Mouse (Mus musculus) neural tube, embryonic 13.5 days (tissue): ENCODE measurements around the gene Scd4. TPM values are rescaled to one million over a fixed set of nuclear protein-coding genes. Genes with fewer than 3 reads are reported as not detected.
"Not testable (repeated sequence)": the region's sequence is repeated elsewhere in the genome, so short reads cannot be mapped to it uniquely, and the experiment has no call there.

Source experiments
- ATAC-seq: fragments of 200-750 bp; cut with Nextera tagmentation; 2 replicates; pipeline ENCODE4 v1.8.0; 2017; ENCODE audit warnings: low read depth, mild to moderate bottlenecking, moderate TSS enrichment, moderate library complexity
- H3K27ac ChIP-seq: fragments of 300-500 bp; sonication (generic); replicated peaks from 2 replicates; pipeline ENCODE4 v1.5.1; 2015; ENCODE audit warnings: moderate library complexity, mild to moderate bottlenecking, inconsistent platforms
- H3K27me3 ChIP-seq: fragments of 300-500 bp; sonication (generic); 2 replicates; pipeline ENCODE4 v1.6.1; 2015; ENCODE audit warnings: mild to moderate bottlenecking, inconsistent platforms
- H3K36me3 ChIP-seq: fragments of 300-500 bp; sonication (generic); 2 replicates; pipeline ENCODE4 v1.6.1; 2015; ENCODE audit warnings: mild to moderate bottlenecking, inconsistent platforms
- H3K4me1 ChIP-seq: fragments of 300-500 bp; sonication (generic); replicated peaks from 2 replicates; pipeline ENCODE4 v1.6.1; 2015; ENCODE audit warnings: inconsistent platforms
- H3K4me2 ChIP-seq: fragments of 300-500 bp; sonication (generic); 2 replicates; pipeline ENCODE4 v1.6.1; 2015; ENCODE audit warnings: inconsistent platforms, mild to moderate bottlenecking, moderate library complexity
- H3K4me3 ChIP-seq: fragments of 300-500 bp; sonication (generic); 2 replicates; pipeline ENCODE4 v1.5.1; 2015; ENCODE audit warnings: mild to moderate bottlenecking, inconsistent platforms
- H3K9ac ChIP-seq: fragments of 300-500 bp; sonication (generic); 2 replicates; pipeline ENCODE4 v1.6.1; 2015; ENCODE audit warnings: moderate library complexity, mild to moderate bottlenecking, inconsistent platforms
- H3K9me3 ChIP-seq: fragments of 300-500 bp; sonication (generic); 2 replicates; pipeline ENCODE4 v1.6.1; 2016; ENCODE audit warnings: inconsistent platforms
- WGBS: fragments of 180-500 bp; shearing (Covaris S2); methylation state at CpG from one replicate; pipeline ENCODE4 v1.1.7; 2015; 5-methylcytosine and 5-hydroxymethylcytosine counted together
- polyA plus RNA-seq: library from polyadenylated mRNA; unstranded; fragments of >200 nt; fragmentation: Nextera tagmentation; extraction: Ambion mirVana; gene quantifications from 2 replicates; pipeline ENCODE4 v1.2.1, GENCODE M21; 2015

Scd4 gene
- polyA plus RNA-seq, 1 experiment from 2014 or later: 0.06 TPM

- ATAC-seq, H3K9me3 ChIP-seq, H3K9ac ChIP-seq, H3K27me3 ChIP-seq, H3K27ac ChIP-seq, H3K4me2 ChIP-seq, H3K4me3 ChIP-seq: not testable (repeated sequence)
- Histone ChIP-seq H3K4me1 (peaks cover 63% of the 10 kb centered on the region), H3K36me3 (peaks cover 40% of the 10 kb centered on the region)
- 78% methylated on average over 1 of the region's 1 CpGs for WGBS
Measured at GRCm38 (mm10) chr19:44310155-44310575, 22.7 kb upstream of the Scd4 start.

- Histone ChIP-seq H3K36me3 (peaks cover 33% of the 10 kb centered on the region), H3K27ac (peak overlapping the region; percentile 71; the same call in 1 of the 2 replicates), H3K9me3 (no peaks in the 10 kb centered on the region), H3K4me2 (peak overlapping the region; percentile 13; the same call in 1 of the 2 replicates), H3K4me1 (peaks cover 60% of the 10 kb centered on the region), H3K4me3 (no peak overlapping the region), H3K9ac (0 out of 2 replicates have a peak overlapping the region, but pooled peaks have one; percentile 8), H3K27me3 (no peaks in the 10 kb centered on the region)
- WGBS: 18% methylated on average over 5 of the region's 5 CpGs
- no peak for ATAC-seq
Measured at GRCm38 (mm10) chr19:44310814-44311213, 22.1 kb upstream of the Scd4 start.

- peaks cover 53% of the 10 kb centered on the region for H3K4me1 ChIP-seq
- H3K9ac ChIP-seq: 0 out of 2 replicates have a peak overlapping the region, but pooled peaks have one; percentile 8
- H3K4me3 ChIP-seq: no peak overlapping the region
- ATAC-seq: peak; percentile 52; the same call in 1 of the 2 replicates
- H3K4me2 ChIP-seq: peak overlapping the region; percentile 13; the same call in 1 of the 2 replicates
- no peaks in the 10 kb centered on the region for H3K27me3 ChIP-seq
- peak overlapping the region; percentile 71 for H3K27ac ChIP-seq
- no peaks in the 10 kb centered on the region for H3K9me3 ChIP-seq
- H3K36me3 ChIP-seq: peaks cover 27% of the 10 kb centered on the region
- WGBS: 18% methylated on average over 8 of the region's 8 CpGs
Measured at GRCm38 (mm10) chr19:44311306-44312006, 21.4 kb upstream of the Scd4 start.

DNA sequence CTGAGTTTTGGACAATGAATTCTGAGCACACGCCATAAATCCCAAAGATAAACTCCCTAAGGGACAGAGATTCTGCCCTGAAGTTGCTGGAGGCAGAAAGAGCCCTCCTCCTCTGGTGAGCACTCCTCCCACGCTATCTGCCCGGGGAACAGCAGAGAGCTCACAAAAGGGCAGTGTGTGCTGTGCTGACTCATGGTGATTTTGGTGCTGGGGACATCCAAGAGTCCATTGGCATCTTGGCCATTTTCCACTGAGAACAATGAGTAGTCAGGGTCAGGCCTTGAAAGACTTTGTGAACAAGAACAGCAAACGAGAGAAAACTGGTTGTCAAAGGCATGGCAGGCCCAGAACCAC, 20.9 kb upstream of the Scd4 start:
- H3K4me2 ChIP-seq: no peak overlapping the region
- ATAC-seq: peak; percentile 60; the same call in 1 of the 2 replicates
- no peaks in the 10 kb centered on the region for H3K9me3 ChIP-seq
- peaks cover 22% of the 10 kb centered on the region for H3K36me3 ChIP-seq
- H3K27me3 ChIP-seq: no peaks in the 10 kb centered on the region
- H3K27ac ChIP-seq: peak overlapping the region; percentile 71
- H3K9ac ChIP-seq: no peak overlapping the region
- H3K4me3 ChIP-seq: no peak overlapping the region
- H3K4me1 ChIP-seq: peaks cover 49% of the 10 kb centered on the region
- WGBS: 11% methylated on average over 4 of the region's 4 CpGs

GRCm38 (mm10) chr19:44313066-44313465, 19.8 kb upstream of the Scd4 start:
- peaks cover 11% of the 10 kb centered on the region for H3K36me3 ChIP-seq
- no peaks in the 10 kb centered on the region for H3K27me3 ChIP-seq
- H3K4me2 ChIP-seq: no peak overlapping the region
- H3K27ac ChIP-seq: 0 out of 2 replicates have a peak overlapping the region, but pooled peaks have one; percentile 71
- H3K4me3 ChIP-seq: no peak overlapping the region
- H3K9me3 ChIP-seq: no peaks in the 10 kb centered on the region
- 60% methylated on average over 3 of the region's 3 CpGs for WGBS
- H3K4me1 ChIP-seq: peaks cover 49% of the 10 kb centered on the region
- no peak for ATAC-seq
- H3K9ac ChIP-seq: no peak overlapping the region

DNA sequence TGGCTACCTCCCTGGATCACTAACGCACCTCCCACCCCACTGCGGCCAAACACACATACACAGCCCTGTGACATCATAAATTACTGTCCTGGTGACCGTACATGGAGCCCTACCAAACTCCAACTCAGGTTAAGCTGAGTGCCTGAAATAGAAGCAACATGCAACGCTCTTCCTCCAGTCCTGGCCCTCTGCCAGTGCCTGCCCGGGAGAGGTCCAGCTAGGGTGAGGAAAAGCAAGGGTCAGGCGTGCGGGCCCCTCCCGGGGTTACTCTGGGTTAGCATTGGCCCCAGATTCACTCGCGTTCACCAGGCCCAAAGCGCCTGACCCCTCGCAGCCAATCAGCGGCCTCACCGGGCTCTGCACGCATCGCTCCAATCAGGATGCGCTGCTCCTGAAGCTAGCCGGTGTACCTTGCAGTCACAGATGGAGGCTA, 18.5 kb upstream of the Scd4 start:
- H3K36me3 ChIP-seq: 0 out of 2 replicates have a peak, but pooled peaks cover 2% of the 10 kb centered on the region
- WGBS: 1% methylated on average over 18 of the region's 18 CpGs
- H3K27me3 ChIP-seq: no peaks in the 10 kb centered on the region
- H3K9me3 ChIP-seq: no peaks in the 10 kb centered on the region
- peak overlapping the region; percentile 72 for H3K9ac ChIP-seq
- peaks cover 49% of the 10 kb centered on the region for H3K4me1 ChIP-seq
- peak overlapping the region; percentile 75 for H3K27ac ChIP-seq
- H3K4me3 ChIP-seq: peak overlapping the region; percentile 50
- peak overlapping the region; percentile 64 for H3K4me2 ChIP-seq
- ATAC-seq: peak; percentile 91

- Histone ChIP-seq H3K27me3 (no peaks in the 10 kb centered on the region), H3K9ac (peak overlapping the region; percentile 72), H3K36me3 (no peaks in the 10 kb centered on the region), H3K4me1 (peaks cover 47% of the 10 kb centered on the region), H3K4me2 (peak overlapping the region; percentile 64), H3K9me3 (no peaks in the 10 kb centered on the region; the same call in 1 of the 2 replicates), H3K4me3 (peak overlapping the region; percentile 50), H3K27ac (peak overlapping the region; percentile 75)
- WGBS: 2% methylated on average over 11 of the region's 11 CpGs
- peak; percentile 70 for ATAC-seq
Measured at GRCm38 (mm10) chr19:44314871-44315414, 17.9 kb upstream of the Scd4 start.

GRCm38 (mm10) chr19:44316752-44317315, 16.1 kb upstream of the Scd4 start:
- H3K9me3 ChIP-seq: no peaks in the 10 kb centered on the region; the same call in 1 of the 2 replicates
- H3K4me2 ChIP-seq: no peak overlapping the region
- H3K36me3 ChIP-seq: no peaks in the 10 kb centered on the region
- H3K4me1 ChIP-seq: peaks cover 28% of the 10 kb centered on the region
- 64% methylated on average over 5 of the region's 5 CpGs for WGBS
- H3K27ac ChIP-seq: no peak overlapping the region
- no peak overlapping the region for H3K9ac ChIP-seq
- ATAC-seq: no peak
- H3K27me3 ChIP-seq: no peaks in the 10 kb centered on the region
- H3K4me3 ChIP-seq: no peak overlapping the region

DNA sequence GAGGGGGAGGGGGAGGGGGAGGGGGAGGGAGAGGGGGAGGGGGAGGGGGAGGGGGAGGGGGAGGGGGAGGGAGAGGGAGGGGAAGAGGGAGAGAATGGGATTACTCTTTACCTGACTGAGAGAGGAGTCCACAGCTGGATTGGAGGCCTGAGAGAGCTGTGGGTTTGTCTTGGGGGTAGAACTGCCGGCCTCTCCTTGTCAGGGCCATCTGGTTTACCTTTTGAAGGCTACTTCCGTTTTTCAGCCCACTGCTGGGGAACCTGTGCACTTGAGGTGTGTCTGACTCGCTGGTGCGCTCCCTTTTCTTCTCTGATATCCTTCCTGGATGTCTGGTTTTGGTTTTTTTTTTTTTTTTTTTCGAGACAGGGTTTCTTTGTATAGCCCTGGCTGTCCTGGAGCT, 15.5 kb upstream of the Scd4 start:
- no peak overlapping the region for H3K27ac ChIP-seq
- H3K9ac ChIP-seq: no peak overlapping the region
- no peak for ATAC-seq
- H3K4me2 ChIP-seq: no peak overlapping the region
- H3K4me3 ChIP-seq: no peak overlapping the region
- H3K36me3 ChIP-seq: no peaks in the 10 kb centered on the region
- 73% methylated on average over 5 of the region's 5 CpGs for WGBS
- H3K27me3 ChIP-seq: no peaks in the 10 kb centered on the region
- H3K9me3 ChIP-seq: no peaks in the 10 kb centered on the region; the same call in 1 of the 2 replicates
- peaks cover 23% of the 10 kb centered on the region for H3K4me1 ChIP-seq

- Histone ChIP-seq H3K36me3 (no peaks in the 10 kb centered on the region), H3K4me3 (no peak overlapping the region), H3K27ac (no peak overlapping the region), H3K4me1 (peaks cover 15% of the 10 kb centered on the region), H3K9me3 (no peaks in the 10 kb centered on the region; the same call in 1 of the 2 replicates), H3K9ac (no peak overlapping the region), H3K4me2 (no peak overlapping the region), H3K27me3 (no peaks in the 10 kb centered on the region)
- ATAC-seq: no peak
Measured at GRCm38 (mm10) chr19:44318545-44318944, 14.3 kb upstream of the Scd4 start.

DNA sequence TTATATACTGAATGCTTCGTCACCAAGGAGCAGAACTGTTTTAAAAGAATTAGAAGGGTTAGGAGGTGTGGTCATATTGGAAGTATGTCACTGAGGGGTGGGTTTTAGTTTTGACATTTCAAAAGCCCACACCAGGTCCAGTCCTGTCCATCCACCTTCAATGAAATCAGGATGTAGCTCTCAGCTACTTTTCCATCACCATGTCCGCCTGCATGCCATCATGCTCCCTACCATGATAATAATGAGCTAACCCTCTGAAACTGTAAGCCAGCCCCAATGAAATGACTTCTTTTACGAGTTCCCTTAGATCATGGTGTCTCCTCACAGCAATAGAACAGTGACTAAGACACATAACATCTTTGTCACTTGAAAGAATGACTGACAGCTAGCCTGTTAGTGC, 12.6 kb upstream of the Scd4 start:
- no peak overlapping the region for H3K4me3 ChIP-seq
- no peak overlapping the region for H3K9ac ChIP-seq
- WGBS: 89% methylated on average over 3 of the region's 3 CpGs
- no peak for ATAC-seq
- H3K27ac ChIP-seq: no peak overlapping the region
- H3K36me3 ChIP-seq: no peaks in the 10 kb centered on the region
- no peaks in the 10 kb centered on the region; the same call in 1 of the 2 replicates for H3K9me3 ChIP-seq
- H3K4me1 ChIP-seq: peaks cover 2% of the 10 kb centered on the region; the same call in 1 of the 2 replicates
- no peak overlapping the region for H3K4me2 ChIP-seq
- no peaks in the 10 kb centered on the region for H3K27me3 ChIP-seq

DNA sequence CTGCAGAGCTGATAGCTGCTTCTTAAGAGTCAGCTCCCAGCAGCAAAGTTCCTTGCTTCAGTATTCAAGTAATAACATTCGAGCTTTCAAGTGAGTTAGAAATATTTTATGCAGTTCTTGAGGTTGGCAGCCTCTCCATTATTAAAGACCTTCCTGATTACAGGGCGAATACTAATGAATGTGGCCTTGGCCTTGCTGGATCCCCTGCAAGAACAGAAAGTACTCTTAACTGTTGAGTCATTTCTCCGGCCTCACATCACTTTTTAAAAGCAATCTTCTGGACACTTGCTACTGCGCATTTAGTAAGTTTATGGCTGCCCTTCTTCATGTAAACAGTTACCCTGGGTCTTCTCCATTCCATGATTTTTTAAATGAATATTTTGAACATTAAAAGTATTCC, 11.7 kb upstream of the Scd4 start:
- H3K4me1 ChIP-seq: no peaks in the 10 kb centered on the region
- ATAC-seq: no peak
- H3K4me2 ChIP-seq: no peak overlapping the region
- no peak overlapping the region for H3K9ac ChIP-seq
- no peaks in the 10 kb centered on the region for H3K27me3 ChIP-seq
- H3K4me3 ChIP-seq: no peak overlapping the region
- H3K36me3 ChIP-seq: 0 out of 2 replicates have a peak, but pooled peaks cover 2% of the 10 kb centered on the region
- 86% methylated on average over 4 of the region's 4 CpGs for WGBS
- H3K27ac ChIP-seq: no peak overlapping the region
- H3K9me3 ChIP-seq: peaks cover 3% of the 10 kb centered on the region; the same call in 1 of the 2 replicates
